Mouse (Mus musculus) neural tube, embryonic 11.5 days (tissue): ENCODE measurements around the gene Cilp2. TPM values are rescaled to one million over a fixed set of nuclear protein-coding genes. Genes with fewer than 3 reads are reported as not detected.

Experiments used
- ATAC-seq: fragments of 200-750 bp; cut with Nextera tagmentation; 2 replicates; pipeline ENCODE4 v1.8.0; 2017; ENCODE audit warnings: moderate number of reproducible peaks, mild to moderate bottlenecking, moderate TSS enrichment, moderate library complexity; ENCODE audit not compliant: insufficient read depth, low FRiP score, low TSS enrichment
- DNase-seq: peaks from one replicate; pipeline ENCODE4 v3.0.0-alpha.2; 2015; ENCODE audit warnings: low spot score
- H3K27ac ChIP-seq: fragments of 300-500 bp; sonication (generic); 2 replicates; pipeline ENCODE4 v1.5.1; 2014; ENCODE audit warnings: low read depth, mild to moderate bottlenecking, low read length
- H3K27me3 ChIP-seq: fragments of 300-500 bp; sonication (generic); 2 replicates; pipeline ENCODE4 v1.6.1; 2014; ENCODE audit warnings: mild to moderate bottlenecking, low read length, mixed read lengths; ENCODE audit not compliant: control insufficient read depth, insufficient read depth
- H3K36me3 ChIP-seq: fragments of 300-500 bp; sonication (generic); 2 replicates; pipeline ENCODE4 v1.6.1; 2014; ENCODE audit warnings: mild to moderate bottlenecking, low read length, moderate library complexity, mixed read lengths; ENCODE audit not compliant: control insufficient read depth, insufficient read depth
- H3K4me1 ChIP-seq: fragments of 300-500 bp; sonication (generic); 2 replicates; pipeline ENCODE4 v1.6.1; 2014; ENCODE audit warnings: low read length, mixed read lengths; ENCODE audit not compliant: control insufficient read depth, insufficient read depth
- H3K4me2 ChIP-seq: fragments of 300-500 bp; sonication (generic); 2 replicates; pipeline ENCODE4 v1.6.1; 2014; ENCODE audit warnings: low read depth, mild to moderate bottlenecking, moderate library complexity
- H3K4me3 ChIP-seq: fragments of 300-500 bp; sonication (generic); 2 replicates; pipeline ENCODE4 v1.5.1; 2014; ENCODE audit warnings: low read depth, low read length
- H3K9ac ChIP-seq: fragments of 300-500 bp; sonication (generic); 2 replicates; pipeline ENCODE4 v1.6.1; 2014; ENCODE audit warnings: mild to moderate bottlenecking, low read length
- H3K9me3 ChIP-seq: fragments of 300-500 bp; sonication (generic); 2 replicates; pipeline ENCODE4 v1.6.1; 2016; ENCODE audit warnings: low read length; ENCODE audit not compliant: control insufficient read depth
- WGBS: fragments of 180-500 bp; shearing (Covaris S2); extraction: QIAGEN DNeasy Blood & Tissue Kit; methylation state at CpG from one replicate; pipeline ENCODE4 v1.1.7; 2014; 5-methylcytosine and 5-hydroxymethylcytosine counted together
- polyA plus RNA-seq: library from polyadenylated mRNA; unstranded; fragments of >200 nt; fragmentation: Nextera tagmentation; extraction: Ambion mirVana; gene quantifications from 2 replicates; pipeline ENCODE4 v1.2.1, GENCODE M21; 2014

Cilp2 gene
- polyA plus RNA-seq, 1 experiment from 2014 or later = 0.86 TPM

DNA sequence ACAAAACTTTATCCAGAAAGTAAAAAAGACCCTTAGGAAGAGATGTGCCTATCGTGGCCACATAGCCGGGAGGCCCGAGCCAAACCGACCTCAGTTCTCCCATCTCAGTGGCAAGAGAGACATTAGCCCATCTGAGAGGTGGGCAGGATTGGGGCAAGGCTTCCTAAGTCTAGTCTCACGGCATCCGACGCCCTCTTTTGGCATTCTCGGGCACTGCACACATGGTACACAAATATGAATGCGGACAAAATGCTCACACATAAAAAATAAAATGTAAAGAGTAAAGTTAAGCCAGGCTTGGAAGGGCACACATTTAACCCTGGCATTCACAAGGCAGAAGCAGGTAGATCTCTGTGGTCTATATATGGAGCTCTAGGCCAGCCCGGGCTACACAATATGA lies 33.6 kb downstream of the Cilp2 start:
- H3K9me3 ChIP-seq = no peaks in the 10 kb centered on the region
- no peak overlapping the region for H3K27ac ChIP-seq
- H3K27me3 ChIP-seq = no peaks in the 10 kb centered on the region
- no peak overlapping the region for H3K4me2 ChIP-seq
- no peak for ATAC-seq
- H3K4me1 ChIP-seq = no peaks in the 10 kb centered on the region
- no peak for DNase-seq
- H3K9ac ChIP-seq = no peak overlapping the region
- H3K4me3 ChIP-seq = no peak overlapping the region
- WGBS = 93% methylated on average over 10 of the region's 10 CpGs
- H3K36me3 ChIP-seq = no peaks in the 10 kb centered on the region

DNA sequence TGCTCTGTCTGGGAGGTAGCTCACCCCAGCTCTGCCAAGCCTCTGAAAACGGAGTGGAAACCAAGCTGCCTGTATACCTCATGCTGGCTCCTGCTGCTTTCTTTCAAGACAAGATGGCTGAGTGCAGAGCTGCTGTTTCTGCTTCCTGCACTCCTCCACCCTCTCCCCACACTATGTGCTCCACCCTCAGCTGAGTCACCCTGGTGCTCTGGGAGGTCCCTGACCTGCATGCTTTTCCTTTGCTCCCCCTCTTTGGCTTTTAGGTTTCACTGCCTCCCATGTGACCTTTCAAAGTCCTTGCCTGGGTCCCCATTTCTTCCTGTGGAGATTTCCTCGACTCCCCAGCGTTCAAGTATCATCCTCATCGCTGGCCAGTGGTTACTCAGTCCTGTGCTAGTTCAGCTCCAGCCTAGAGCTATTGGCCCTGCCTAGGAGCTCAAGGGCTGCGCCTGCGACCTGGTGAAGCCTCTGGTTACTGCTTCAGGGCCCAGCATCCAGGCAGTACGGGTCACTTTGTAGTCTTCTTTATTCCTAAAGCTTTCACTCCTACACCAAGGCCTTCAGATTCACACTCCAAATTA lies 36.5 kb downstream of the Cilp2 start:
- Histone ChIP-seq H3K27me3 (no peaks in the 10 kb centered on the region), H3K36me3 (no peaks in the 10 kb centered on the region), H3K9me3 (no peaks in the 10 kb centered on the region), H3K4me3 (no peak overlapping the region), H3K27ac (no peak overlapping the region), H3K4me1 (no peaks in the 10 kb centered on the region), H3K9ac (no peak overlapping the region), H3K4me2 (no peak overlapping the region)
- 79% methylated on average over 7 of the region's 7 CpGs for WGBS
- no peak for DNase-seq
- no peak for ATAC-seq

DNA sequence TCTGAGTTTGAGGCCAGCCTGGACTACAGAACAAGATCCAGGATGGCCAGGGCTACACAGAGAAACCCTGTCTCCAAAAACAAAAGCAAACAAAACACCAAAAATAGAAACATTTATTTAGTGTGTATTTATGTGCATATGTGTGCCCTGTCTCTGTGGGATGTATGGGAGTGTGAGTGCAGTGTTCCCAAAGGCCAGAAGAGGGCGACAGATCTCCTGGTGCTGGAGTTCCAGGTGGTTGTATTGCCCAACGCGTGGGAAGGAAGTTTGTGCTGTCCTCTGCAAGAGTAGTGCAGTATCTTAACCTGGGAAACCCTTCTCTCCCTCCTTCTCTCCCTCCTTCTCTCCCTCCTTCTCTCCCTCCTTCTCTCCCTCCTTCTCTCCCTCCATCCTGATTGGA lies 37.6 kb downstream of the Cilp2 start:
- no peak overlapping the region for H3K4me2 ChIP-seq
- H3K4me1 ChIP-seq = no peaks in the 10 kb centered on the region
- no peak overlapping the region for H3K27ac ChIP-seq
- ATAC-seq (no peak), DNase-seq (no peak)
- H3K9ac ChIP-seq = no peak overlapping the region
- WGBS = 48% methylated on average over 3 of the region's 3 CpGs
- no peaks in the 10 kb centered on the region for H3K9me3 ChIP-seq
- H3K36me3 ChIP-seq = no peaks in the 10 kb centered on the region
- no peak overlapping the region for H3K4me3 ChIP-seq
- no peaks in the 10 kb centered on the region for H3K27me3 ChIP-seq

DNA sequence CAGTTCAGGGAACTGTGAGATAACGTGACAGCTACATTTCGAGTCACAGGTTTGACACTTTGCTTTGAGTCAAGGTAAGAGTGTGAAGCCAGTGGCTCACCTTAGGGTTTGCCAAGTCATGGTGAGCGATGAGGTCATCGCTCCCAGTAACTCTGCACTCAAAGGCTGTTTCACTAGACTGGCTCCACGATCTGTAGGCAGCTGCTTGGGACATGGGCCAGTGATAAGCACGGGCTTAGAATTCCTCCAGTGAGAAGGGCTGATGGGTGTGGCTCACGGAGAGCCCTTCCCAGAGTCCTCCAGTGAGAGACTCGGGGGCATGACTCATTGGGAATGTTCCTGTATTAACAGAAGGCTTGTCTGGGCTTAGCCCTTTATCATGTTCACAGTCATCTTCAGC lies 38.5 kb downstream of the Cilp2 start:
- Histone ChIP-seq H3K27me3 (no peaks in the 10 kb centered on the region), H3K4me3 (no peak overlapping the region), H3K4me1 (no peaks in the 10 kb centered on the region), H3K36me3 (no peaks in the 10 kb centered on the region), H3K9ac (no peak overlapping the region), H3K27ac (no peak overlapping the region), H3K9me3 (no peaks in the 10 kb centered on the region), H3K4me2 (no peak overlapping the region)
- no peak for ATAC-seq
- DNase-seq = no peak
- whole genome bisulfite sequencing = 96% methylated on average over 8 of the region's 8 CpGs

DNA sequence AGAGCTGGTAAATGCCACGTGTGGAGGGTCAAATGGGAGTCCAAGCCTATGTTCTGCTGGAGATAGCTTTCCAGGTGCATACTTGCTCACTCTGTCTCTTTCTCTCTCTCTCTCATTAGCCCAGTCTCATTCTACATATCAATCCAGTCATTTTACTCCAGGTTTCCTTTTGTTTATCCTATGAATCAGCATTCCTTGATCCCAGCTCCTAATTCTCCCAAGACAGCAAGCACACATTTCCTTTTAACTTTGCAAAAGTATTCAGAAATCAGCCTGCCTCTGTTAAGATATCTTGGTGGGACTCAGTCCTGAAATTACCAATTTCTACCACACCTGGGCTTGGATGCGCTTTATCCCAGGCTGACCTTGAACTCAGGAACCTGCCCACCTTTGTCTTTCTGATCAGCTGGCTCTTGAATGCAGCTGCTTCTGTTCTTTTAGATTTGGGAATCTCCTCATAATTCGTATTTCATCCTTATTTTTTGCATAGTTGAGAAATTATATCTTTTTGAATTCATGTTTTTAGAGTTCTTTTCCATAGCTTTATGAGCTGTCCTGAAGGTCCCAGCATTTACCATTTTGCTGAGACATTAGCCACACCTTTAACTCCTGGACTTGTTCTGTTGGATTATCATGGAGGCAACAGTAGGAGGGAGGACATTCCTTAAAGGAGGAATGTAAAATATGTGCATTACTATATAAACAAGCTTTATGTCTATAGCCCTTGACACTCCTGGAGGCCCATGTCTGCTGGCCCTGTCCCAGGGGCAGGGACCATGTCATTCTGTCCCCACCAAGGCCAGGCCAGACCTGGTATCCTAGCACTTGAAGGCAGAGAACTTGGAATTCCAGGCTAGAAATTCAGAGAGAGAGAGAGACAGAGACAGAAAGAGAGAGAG lies 40.1 kb downstream of the Cilp2 start:
- Histone ChIP-seq H3K9me3 (no peaks in the 10 kb centered on the region), H3K4me2 (no peak overlapping the region), H3K27me3 (no peaks in the 10 kb centered on the region), H3K9ac (no peak overlapping the region), H3K4me1 (no peaks in the 10 kb centered on the region), H3K27ac (no peak overlapping the region), H3K4me3 (no peak overlapping the region), H3K36me3 (no peaks in the 10 kb centered on the region)
- ATAC-seq (no peak), DNase-seq (no peak)
- WGBS = 71% methylated on average over 3 of the region's 3 CpGs

DNA sequence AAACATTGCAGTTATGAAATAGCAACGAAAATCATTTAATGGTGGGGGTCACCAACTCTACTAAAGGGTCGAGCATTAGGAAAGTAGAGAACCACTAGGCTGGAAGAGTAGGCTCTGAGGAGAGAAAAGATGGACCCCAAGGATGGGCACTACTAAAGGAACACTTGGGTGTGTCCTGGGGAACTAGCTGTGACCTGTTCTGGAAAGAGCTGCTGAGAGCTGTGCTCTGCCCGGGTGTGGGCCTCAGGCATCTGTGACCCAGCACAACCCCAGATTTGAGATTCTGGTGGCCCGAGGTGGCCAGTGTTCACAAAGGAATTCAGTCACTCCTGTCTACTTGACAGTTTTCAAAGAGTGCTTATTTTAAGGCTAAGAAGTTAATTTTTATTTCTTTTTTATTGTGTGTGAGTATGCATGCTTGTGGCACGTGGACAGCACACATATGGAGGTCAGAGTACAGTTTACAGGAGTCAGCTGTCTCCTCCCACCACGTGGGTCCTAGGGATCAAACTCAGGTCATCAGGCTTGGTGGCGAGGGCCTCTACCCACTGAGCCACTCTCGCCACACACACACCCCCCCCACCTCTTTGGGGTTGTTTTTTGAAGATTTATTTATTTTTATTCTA lies 50.3 kb downstream of the Cilp2 start:
- ATAC-seq = no peak
- Histone ChIP-seq H3K4me1 (no peaks in the 10 kb centered on the region), H3K27me3 (no peaks in the 10 kb centered on the region), H3K36me3 (no peaks in the 10 kb centered on the region), H3K4me2 (no peak overlapping the region), H3K4me3 (no peak overlapping the region), H3K27ac (no peak overlapping the region), H3K9ac (no peak overlapping the region), H3K9me3 (no peaks in the 10 kb centered on the region)
- WGBS = 82% methylated on average over 8 of the region's 8 CpGs
- no peak for DNase-seq

DNA sequence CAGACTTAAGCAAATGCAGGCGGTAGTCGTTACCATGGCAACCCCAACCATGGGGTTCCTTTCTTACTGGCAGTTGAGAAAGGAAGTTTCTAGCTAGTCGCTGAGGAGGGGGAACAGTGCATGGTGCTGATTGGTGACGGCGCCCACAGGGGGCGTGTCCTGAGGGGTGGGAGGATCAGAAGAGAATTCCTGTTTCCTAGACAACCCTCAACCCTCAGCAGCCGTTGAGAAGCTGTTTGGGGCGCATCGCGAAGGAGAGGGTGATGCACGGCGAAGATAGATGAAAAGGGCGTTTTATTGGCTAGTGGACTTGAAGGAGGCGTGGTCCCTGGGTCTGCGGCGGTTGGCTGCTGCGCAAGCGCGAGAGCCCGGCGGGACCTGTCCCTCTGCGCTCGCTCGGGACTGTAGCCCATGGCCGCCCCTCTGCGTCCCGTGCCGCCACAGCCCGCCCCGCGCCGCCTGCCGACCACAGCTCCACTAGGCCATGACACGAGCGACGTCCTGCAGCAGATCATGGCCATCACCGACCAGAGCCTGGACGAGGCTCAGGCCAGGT lies 55.1 kb downstream of the Cilp2 start, which contains the start of gene Pbx4:
Pbx4 (plus strand) TSS at position 194 of the 556 bp plus-strand sequence.
- WGBS = under 1% methylated on average over 37 of the region's 38 CpGs
- Histone ChIP-seq H3K9ac (peak within 1 kb of the TSS; percentile 67), H3K4me2 (peak within 1 kb of the TSS; percentile 81), H3K4me3 (peak within 1 kb of the TSS; percentile 64), H3K9me3 (no peaks in the 10 kb centered on the region), H3K36me3 (no peaks in the 10 kb centered on the region; the same call in 1 of the 2 replicates), H3K27ac (peak within 1 kb of the TSS; percentile 72), H3K27me3 (no peaks in the 10 kb centered on the region), H3K4me1 (peaks cover 5% of the 10 kb centered on the region; the same call in 1 of the 2 replicates)
- peak; percentile 98 for ATAC-seq
- DNase-seq = peak; percentile 97
